Mouse (Mus musculus): ENCODE measurements around the gene Usp22.

The Usp22 gene

DNA sequence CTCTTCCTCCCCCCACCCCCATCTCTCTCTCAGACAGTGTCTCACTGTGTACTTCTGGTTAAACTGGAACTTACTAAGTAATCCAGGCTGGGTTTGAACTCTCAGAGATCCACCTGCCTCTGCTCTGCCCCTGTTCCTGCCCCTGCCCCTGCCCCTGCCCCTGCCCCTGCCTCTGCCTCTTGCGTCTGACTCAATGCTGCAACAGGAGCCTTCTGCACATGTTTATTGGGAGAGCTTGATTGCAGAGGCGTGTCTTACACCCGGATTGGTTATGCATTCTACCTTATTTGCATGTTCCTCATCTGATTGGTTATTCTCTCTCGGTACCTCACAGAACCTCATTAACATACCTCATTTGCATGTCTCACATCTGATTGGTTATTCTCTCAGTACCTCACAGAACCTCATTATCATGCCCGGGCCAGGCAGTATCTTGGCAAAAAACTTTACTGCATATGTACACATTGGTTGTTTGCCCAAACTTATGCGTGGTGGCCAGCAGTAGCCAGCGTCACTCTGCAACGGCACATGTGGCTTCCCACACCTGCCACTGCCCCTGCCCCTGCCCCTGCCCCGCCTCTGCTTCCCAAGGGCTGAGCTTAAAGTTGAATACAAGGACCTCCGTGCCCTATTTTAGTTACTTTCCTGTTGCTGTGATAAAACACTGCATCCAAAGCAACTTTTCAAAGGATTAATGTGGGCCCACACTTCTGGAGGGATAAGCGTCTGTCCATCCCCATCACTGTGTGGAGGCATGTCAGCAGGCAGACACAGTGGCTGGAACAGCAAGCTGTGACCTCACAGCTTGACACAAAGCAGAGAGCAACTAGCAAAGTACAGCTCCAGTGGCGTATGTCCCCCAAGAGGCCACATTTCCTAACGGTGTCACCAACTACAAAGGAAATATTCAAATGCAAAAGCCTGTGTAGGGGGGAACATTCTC lies 72.2 kb downstream of the Usp22 start:
- no peak for DNase-seq

Measured in cerebellum, postnatal 14 days (tissue).